Mouse (Mus musculus) monocyte, adult 2 months (primary cell): ENCODE results near the gene Ubc.

Experiments
- DNase-seq, 2 experiments: peaks; one replicate each; pipeline ENCODE4 v3.0.0; 2022; ENCODE audit warnings: low spot score in 2 of 2, low read depth in 1 of 2

Ubc gene

DNA sequence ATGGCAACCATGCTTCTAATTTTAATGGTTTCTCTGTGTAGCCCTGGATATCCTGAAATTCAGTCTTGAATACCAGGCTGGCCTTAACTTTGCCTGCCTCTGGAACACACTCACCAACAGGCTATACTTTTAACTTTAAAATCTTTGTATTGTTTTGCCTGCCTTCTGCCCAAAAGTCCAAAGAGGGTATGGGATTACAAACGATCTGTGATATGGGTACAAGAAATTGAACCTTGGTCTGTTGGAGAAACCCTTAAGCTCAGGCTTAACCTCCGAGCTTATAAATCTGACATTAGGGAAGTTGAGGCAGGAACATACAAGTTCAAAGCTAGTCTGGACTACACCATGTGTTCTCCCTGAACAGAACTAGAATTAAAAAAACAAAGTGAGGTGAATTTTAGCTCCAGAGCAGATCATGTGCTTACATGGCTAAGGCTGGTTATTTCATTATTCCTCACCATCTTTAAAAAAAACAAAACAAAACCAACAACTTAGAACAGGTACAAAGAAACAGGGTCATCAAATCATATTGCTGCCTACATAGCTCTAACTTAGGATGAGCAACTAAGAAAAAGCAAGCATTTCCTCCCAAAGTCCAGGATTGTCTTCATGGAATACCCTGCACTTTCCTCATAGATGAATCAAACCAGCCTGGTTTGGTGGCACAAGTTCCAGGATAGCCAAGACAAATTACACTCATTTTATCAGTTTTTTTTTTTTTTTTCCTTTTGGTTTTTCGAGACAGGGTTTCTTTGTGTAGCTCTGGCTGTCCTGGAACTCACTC lies 6.2 kb downstream of the Ubc start:
- DNase-seq: no peak

DNA sequence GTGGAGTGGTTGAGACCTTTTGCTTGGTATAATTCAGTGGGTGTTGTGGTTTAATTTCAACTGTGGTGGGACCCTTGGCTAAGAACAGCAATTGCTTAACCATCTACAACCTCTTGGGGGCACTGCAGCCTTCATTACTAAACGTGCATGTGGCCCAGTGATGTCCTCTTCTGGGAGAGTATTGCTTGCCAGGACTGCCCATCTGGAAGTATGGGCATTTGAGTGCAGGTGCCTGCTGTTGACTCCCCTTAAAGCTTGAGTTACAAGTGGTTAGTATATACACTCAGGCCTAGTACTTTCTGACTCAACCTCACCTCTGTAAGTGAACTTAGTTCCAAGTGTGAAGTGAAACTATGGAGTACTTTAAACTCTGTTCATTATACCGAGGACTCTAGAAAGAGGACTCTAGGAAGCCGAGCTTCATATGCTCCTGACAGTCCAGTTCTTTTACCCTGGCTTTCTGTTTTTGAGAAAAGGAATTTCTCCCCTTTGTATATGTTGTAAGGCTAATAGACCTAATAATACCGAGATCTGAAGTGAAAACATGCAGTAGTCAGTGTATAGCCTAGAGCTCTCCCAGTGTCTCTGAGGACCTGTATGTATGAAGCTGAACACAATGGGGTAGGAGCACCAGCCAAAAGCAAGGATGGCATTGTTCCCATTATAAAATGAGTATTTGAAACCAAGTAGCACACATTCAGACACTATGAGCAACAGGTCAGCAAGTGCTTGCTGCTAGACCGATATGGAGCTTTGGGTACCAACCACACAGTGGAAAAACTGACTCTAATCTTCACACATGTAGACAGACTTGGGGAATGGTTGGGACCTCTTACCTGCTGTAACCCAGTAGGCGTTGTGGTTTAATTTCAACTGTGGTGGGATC lies 7.1 kb downstream of the Ubc start:
- no peak for DNase-seq

DNA sequence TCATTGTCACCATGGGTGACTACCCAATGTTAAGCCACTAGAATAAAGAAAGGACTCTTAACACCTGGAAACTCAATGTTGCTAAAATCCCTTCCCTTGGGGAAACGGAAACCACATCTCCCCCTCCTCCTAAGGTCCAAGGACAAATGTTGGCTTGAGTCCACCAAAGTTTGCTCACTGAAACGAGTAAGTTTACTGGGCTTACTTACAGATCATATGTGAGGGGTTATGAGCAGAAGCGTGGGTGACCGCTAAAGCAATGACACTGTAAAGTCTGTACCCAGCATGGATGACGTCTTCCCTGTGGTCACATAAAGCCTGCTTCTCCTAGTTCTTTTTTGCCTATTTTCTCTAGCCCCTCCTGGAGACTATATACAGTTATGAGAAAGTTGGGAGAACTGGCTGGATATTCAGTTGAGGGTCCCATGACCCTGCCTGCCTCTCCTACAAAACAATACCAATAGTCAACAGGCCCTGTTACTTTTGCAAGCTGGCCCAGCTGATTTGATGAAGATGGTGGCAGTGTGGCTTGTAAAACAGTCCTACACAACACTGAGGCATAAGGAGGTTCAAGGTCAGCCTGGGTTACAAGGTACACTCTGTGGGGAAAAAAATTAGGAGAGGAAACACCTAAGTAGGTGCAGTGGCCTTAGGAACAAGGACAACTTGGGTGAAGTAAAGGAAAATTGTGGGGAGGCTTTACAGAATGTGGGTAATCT lies 7.9 kb downstream of the Ubc start:
- no peak for DNase-seq

DNA sequence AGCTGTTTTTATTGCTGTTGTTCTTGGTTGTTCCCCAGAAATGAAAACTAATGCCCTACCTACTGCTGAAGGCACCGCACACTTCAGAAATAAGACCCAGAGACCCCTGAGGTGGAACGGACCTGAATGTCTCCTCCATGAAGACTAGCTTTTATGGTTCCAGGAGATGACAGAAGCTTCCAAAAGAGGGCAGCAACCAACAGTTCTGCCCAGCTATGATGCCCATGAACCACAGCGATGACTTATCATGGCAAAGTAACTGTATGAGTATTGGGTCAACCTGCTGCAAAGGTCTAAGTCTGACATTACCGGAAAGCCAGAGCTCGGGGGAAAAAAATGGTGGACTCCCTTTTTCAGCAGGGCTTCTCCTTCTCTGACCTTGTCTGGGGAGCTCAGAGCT lies 11.1 kb downstream of the Ubc start:
- DNase-seq: no peak

DNA sequence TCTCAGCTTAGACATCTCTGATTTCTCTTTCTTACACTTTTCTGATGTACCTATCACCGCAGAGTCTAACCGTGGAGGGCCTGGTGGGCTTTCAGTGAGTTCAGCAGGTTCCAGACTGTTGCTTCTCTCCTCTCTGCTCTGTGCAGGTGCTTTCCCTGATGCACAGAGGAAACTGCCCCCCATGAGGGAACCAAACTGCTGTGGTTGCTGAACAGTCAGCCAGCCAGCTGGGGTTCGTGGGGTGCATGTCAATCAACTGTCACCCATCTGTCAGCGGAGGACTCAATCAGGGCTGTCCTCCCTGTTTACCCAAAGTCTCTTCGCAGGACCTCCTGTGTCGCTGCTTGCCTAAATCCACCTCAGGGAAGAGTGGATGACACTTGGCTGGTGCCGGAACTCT lies 12.8 kb downstream of the Ubc start:
- no peak for DNase-seq

DNA sequence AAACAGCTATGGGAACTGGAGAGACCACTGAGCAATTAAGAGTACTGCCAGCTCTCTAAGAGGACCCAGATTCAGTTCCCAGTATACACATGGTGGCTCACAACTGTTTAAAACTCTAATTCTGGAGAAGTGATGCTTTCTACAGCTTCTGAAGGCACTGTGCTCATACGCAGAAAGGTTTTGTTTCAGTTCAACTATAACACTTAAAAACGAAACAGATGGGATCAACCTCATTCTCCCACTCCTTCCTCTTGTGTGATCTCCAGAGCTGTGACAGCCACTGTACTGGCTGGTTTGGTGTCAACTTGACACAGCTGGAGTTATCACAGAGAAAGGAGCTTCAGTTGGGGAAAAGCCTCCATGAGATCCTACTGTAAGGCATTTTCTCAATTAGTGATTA lies 14.1 kb downstream of the Ubc start:
- no peak for DNase-seq

DNA sequence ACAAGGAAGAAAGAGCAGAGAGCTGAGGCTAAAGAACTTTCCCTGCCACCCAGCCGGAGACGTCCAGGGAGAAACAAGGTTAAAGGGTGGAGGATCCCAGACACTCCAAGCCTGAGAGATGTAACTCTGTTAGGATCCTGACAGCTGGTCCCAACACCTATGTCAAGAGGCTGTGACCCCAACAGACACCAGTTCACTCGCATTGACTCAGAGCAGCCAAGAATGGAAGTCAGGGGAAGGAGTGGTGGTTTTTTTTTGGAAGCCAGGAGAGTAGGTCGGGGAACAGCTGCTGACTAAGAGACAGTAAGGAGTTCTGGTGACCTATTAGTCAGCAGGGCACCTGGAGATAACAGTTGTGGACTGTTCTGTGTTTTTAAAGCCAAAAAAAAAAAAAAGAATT lies 18.0 kb downstream of the Ubc start:
- no peak for DNase-seq

DNA sequence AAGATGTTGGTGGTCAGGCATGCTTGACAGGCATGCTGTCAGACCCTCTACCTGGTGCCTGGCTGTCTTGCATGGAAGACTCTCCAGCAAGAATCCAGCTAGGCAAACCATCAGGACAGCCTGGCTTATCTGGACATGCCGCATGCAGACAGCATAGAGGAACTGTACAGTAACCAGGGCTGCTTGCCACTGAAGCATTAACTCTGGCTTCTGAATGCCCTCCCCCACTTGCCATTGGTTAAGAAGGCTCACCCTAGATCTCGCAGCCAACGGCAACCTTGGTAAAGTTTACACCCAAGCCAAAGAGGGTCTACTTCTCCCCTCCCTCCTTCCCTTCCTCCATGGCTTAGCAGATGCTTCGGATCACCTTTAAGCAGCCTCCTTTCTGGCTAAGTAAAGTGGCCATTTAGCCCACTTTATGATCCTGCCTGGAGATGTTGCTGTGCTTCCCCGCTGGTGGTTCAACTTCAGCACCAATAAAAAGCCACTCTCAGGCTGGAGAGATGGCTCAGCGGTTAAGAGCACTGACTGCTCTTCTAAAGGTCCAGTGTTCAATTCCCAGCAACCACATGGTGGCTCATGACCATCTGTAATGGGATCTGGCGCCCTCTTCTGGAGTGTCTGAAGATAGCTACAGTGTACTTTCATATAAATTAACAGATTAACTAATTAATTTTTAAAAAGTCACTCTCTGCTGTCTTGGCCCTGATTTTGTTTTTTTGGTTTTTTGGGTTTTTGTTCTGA lies 18.9 kb downstream of the Ubc start:
- DNase-seq: no peak

DNA sequence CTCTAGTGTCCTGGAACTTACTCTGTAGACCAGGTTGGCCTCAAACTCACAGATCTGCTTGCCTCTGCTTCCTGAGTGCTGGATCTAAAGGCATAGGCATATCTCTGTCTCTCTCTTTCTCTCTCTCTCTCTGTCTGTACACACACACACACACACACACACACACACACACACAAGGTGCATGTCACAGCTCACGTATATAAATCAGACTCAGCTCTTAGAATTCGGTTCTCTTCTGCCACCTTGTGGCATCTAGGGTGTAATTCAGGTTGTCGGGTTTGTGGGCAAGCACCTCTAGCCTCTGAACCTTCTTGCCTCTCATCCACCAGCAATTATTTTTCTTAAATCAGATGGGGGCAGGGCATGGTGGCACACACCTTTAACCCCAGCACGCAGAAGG lies 21.4 kb downstream of the Ubc start:
- peak in 1 of 2 experiments; percentile 54 for DNase-seq

DNA sequence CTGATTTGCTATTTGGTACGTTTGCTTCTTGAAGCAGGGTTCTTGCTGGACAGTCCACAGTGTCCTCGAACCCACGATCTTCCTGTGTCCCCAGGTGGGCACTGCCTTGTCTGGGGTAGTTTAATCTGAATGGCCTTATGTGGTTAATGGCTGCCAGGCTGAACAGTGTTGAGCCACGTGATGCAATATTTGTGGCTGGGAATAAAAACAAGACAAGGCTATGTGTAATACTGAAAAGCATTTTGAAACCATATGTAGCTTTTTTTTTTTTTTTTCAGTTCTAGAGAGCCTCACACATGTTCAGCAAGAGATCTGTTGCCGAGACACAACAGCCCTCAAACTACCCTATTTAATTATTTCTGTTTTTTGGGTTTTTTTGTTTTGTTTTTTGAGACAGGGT lies 21.8 kb downstream of the Ubc start:
- DNase-seq: no peak

DNA sequence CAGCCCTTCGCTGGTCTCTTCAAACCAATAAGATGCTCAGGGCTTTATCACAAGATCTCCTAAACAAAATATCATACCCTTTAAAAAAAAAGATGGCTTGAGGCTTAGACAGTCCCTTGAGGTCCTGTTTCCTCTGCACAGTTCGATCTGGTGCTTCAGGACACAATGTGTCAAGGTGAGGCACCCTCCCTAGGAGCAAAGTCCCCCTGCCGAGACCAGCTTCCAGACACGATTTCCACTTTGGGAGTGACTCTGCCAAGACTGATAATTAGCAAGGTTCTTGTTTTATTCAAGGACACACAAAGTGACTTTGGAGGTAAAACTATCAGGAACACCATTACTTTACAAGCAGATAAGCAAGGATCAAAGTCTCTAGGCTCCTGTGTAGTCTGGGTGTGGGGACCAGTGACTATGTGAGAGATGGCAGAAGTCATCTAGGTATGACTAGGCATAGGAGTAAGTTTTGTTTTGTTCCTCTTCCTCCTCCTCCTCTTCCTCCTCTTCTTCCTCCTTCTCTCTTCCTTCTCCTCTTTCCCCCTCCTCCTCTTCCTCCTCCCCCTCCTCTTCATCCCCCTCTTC lies 25.1 kb downstream of the Ubc start:
- DNase-seq: no peak

DNA sequence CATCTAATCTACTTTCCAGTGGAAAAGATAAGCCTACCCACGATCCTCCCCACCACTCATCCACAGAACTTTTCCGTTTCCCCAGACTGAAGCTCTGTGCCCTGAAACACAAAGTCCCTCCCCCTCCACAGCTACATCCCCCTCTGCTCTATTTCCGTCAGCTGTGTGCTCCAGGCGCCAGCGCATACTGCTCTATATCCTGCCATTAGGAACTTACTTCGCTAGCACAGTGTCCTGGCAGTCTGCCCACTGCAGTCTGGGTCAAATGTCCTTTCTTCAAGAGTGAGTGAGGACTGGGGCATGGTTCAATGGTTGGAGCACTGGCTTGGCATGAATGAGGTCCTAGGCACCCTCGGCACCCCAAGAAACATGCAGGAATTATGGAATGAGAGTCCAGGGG lies 26.1 kb downstream of the Ubc start:
- no peak for DNase-seq

DNA sequence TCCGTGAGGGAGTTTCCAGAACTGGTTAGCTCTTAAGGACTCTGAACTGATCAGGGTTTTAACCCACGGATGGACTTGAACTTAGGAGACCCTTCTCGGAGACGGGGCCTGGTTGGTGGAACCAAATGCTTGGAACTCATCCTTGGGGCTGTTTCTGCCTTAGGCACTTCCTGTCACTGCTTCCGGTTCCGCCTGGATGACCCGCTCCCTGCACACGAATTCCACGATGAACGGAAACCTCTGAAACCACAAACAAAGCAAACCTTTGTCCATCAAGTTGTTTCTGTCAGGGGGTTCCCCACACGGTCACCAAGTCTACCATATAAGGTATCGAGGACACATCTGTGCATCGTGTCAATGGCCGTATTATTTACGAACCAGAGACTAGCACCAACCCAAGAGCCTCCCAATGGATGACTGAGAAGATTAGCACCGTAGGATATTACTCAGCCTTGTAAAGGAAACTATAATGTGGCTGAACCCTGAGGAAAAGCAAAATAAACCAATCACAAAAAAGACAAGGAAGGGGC lies 29.0 kb downstream of the Ubc start:
- no peak for DNase-seq

DNA sequence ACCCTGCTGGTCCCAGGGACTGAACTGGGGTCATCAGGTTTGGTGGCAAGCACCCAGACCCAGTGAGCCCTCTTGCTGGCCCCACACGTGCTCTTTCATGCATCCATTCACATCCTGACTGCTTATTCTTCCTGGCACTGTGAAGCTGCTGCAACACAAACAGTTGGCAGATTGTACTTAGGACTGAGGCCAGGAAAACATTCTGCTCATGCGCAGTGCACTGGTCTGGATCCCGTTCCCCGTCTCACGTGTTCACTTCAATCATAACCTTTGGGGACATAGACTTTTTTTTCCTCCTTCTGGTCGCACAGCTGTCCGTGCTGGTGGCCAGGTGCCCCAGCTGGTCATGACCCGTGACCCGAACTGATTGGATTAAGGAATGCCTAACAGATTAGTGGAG lies 29.4 kb downstream of the Ubc start:
- no peak for DNase-seq

DNA sequence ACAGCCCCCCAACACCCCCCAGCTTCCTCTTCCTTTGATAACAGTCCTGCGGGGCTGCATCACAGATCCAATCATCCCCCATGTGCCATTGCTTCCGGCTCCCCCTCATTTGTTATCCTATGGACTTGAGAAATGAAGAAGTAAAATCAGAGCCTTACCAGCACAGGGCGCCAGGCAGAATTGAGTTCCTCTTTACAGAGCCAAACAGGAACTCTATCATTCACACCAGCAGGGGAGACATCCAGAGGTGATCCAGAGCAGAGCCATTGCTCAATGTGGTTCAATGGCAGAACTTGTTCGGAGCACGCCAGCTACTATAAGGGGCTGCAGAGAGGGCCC lies 31.8 kb downstream of the Ubc start:
- peak; percentile 55 to 66 for DNase-seq

DNA sequence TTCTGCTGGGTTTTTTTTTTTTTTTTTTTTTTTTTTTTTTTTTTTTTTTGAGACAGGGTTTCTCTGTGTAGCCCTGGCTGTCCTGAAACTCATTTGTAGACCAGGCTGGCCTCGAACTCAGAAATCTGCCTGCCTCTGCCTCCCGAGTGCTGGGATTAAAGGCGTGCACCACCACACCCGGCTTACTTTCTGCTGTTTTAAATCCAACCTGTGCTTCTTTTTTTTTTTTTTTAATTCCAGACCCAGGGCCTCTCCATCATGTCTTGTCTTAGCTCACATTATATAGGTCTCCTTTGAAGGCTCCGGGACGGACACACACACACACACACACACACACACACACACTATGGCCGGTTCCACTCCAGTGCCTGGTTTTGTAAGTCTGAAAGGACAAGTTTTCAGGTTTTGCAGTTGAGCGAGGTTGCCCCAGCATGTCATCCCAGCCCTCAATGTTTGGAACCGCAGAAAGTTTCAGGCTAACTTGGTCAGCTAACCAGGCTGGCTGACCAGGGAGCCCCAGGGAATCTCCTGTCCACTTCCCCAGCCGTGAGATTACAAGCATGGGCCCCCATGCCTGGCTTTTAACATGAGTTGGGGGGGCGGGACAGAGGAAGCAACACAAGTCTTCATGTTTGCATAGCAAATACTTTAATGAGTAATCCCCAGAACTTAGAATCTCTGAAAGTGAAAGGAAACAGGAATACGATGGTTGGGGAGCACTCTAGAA lies 32.3 kb downstream of the Ubc start:
- no peak for DNase-seq

DNA sequence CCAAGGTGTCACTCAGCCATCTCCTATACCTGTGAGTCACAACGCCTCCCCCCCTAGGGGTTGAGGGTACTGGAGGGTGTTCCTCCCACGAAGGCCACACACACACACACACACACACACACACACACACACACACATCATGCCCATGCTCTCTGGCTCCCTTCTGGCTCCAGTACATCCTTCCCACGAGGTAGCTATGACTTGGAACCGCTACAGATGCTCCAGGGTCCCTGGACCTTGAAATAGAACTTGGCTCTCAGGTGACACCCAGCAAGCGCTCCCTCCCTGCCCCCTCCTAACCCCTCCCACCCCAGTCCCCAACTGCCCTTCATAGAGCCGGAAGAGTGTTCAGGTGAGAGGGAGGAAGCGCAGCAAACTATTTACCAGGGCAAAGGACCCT lies 34.4 kb downstream of the Ubc start:
- no peak for DNase-seq

DNA sequence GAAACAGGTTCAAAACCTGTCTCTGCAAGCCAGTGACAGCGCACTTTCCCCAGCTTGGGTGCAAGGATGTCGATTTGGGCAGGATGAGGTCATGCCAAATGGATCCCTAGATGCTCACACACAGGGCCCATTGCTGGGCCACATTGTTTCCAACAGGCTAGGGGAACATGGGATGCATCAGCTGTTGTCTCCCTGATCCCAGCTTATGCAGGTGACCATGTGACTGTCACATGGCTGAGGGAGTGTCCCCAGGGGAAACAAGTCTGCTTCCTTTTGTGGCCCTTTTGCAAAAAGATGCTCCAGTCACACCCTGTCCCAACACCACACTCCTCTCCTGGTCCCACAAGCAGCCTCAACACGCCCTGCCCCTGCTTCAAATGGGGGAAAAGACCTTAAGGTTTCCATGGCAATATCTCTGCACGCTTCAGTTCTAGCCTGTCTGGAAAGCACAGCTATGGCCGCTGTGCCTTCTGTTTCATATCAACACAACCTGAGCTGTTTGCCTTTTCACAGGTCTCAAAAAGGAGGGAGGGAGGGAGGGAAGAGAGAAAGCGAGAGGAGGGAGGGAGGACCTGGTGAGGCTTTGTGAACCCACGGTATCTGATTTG lies 35.0 kb downstream of the Ubc start:
- DNase-seq: no peak

DNA sequence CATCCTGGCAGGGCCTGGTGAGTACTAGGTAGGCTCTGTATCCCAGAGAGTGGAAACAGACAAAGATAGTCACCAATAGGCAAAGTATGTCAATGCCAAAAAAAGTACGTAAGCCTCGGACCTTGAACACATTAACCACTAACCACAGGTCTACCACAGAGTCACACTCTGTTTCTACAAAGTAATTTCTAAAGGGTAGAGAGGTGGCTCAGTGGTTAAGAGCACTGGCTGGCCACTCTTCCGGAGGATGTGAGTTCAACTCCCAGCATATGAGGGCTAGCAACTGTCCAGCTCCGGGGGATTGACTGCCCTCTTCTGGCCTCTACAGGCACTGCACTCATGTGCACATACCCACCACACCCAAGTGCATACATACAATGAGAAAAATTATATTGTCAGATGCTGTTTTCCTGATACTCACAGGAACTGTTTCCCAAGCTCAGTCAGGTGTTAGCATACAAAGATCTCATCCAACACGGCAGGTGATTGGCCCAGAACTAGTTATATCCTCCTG lies 37.2 kb downstream of the Ubc start:
- no peak for DNase-seq
